Mouse (Mus musculus) lung, postnatal 4 days (tissue): ENCODE measurements around the gene Fam120b.

ENCODE experiments used
- DNase-seq, 2 experiments: peaks; one replicate each; pipeline ENCODE4 v3.0.0; 2021

Fam120b gene

GRCm38 (mm10) chr17:15380641-15381051 is 15.4 kb upstream of the Fam120b start:
- DNase-seq, result peak; percentile 53 to 58

GRCm38 (mm10) chr17:15381092-15381860 is 14.7 kb upstream of the Fam120b start:
- DNase-seq, result no peak

- DNase-seq, result no peak
Observed at GRCm38 (mm10) chr17:15381869-15382660, 13.9 kb upstream of the Fam120b start.

GRCm38 (mm10) chr17:15383360-15383759 is 12.6 kb upstream of the Fam120b start:
- DNase-seq, result no peak

GRCm38 (mm10) chr17:15388892-15389291 is 7.1 kb upstream of the Fam120b start:
- no peak for DNase-seq

- DNase-seq, result no peak
Observed at GRCm38 (mm10) chr17:15389356-15389755, 6.6 kb upstream of the Fam120b start.

- no peak for DNase-seq
Observed at GRCm38 (mm10) chr17:15401716-15402115, 5.7 kb downstream of the Fam120b start.

- DNase-seq, result no peak
Observed at GRCm38 (mm10) chr17:15406576-15406975, 10.6 kb downstream of the Fam120b start.

GRCm38 (mm10) chr17:15409261-15409660 is 13.3 kb downstream of the Fam120b start:
- DNase-seq, result no peak

GRCm38 (mm10) chr17:15410861-15411260 is 14.9 kb downstream of the Fam120b start:
- no peak for DNase-seq

GRCm38 (mm10) chr17:15416596-15417215 is 20.7 kb downstream of the Fam120b start:
- DNase-seq, result no peak

GRCm38 (mm10) chr17:15419534-15419933 is 23.5 kb downstream of the Fam120b start:
- DNase-seq, result no peak

- no peak for DNase-seq
Observed at GRCm38 (mm10) chr17:15420021-15420603, 24.1 kb downstream of the Fam120b start.

- no peak for DNase-seq
Observed at GRCm38 (mm10) chr17:15421446-15421845, 25.4 kb downstream of the Fam120b start.

GRCm38 (mm10) chr17:15422666-15423065 is 26.7 kb downstream of the Fam120b start:
- no peak for DNase-seq

- DNase-seq, result no peak
Observed at GRCm38 (mm10) chr17:15423080-15423765, 27.2 kb downstream of the Fam120b start.

- DNase-seq, result no peak
Observed at GRCm38 (mm10) chr17:15425931-15426330, 29.9 kb downstream of the Fam120b start.

GRCm38 (mm10) chr17:15429451-15429850 is 33.4 kb downstream of the Fam120b start:
- DNase-seq, result peak in 1 of 2 experiments; percentile 3

GRCm38 (mm10) chr17:15429937-15430336 is 33.9 kb downstream of the Fam120b start:
- peak in 1 of 2 experiments; percentile 4 for DNase-seq

GRCm38 (mm10) chr17:15431021-15431514 is 35.1 kb downstream of the Fam120b start:
- peak in 1 of 2 experiments; percentile 9 for DNase-seq

- peak in 1 of 2 experiments; percentile 0 for DNase-seq
Observed at GRCm38 (mm10) chr17:15431551-15431950, 35.5 kb downstream of the Fam120b start.

- peak in 1 of 2 experiments; percentile 1 for DNase-seq
Observed at GRCm38 (mm10) chr17:15432036-15432435, 36.0 kb downstream of the Fam120b start.
